Mouse (Mus musculus) liver, postnatal 0 days (tissue): ENCODE data around the gene 4931409K22Rik.

Source experiments
- CTCF ChIP-seq: sonication (generic); IDR thresholded peaks from 2 replicates; pipeline ENCODE4 v1.5.1; 2016; ENCODE audit warnings: antibody characterized with exemption, low read depth
- EP300 ChIP-seq: IDR thresholded peaks from 2 replicates; pipeline ENCODE4 v1.6.1; 2016; ENCODE audit warnings: antibody characterized with exemption, low read depth, mild to moderate bottlenecking

GRCm38 (mm10) chr5:24595261-24595660 is 38.7 kb upstream of the 4931409K22Rik start:
- TF ChIP-seq EP300 = no peak
- TF ChIP-seq CTCF = no peak
